Mouse (Mus musculus): ENCODE measurements around the gene Arid1b. TPM values are rescaled to one million over a fixed set of nuclear protein-coding genes. Genes with fewer than 3 reads are reported as not detected.

The Arid1b gene
- polyA plus RNA-seq (2015; fragmentation: Nextera tagmentation; extraction: Ambion mirVana), result 12.5 and 13.5 TPM in 2 replicates

- H3K4me2 ChIP-seq, result peak within 1 kb of the TSS; percentile 74
- H3K27ac ChIP-seq (replicated peaks), result peak within 1 kb of the TSS; percentile 100
- H3K4me1 ChIP-seq, result peaks cover 17% of the 10 kb centered on the region
- no peaks in the 10 kb centered on the region for H3K36me3 ChIP-seq
- H3K9ac ChIP-seq (replicated peaks), result peak within 1 kb of the TSS; percentile 98
- no peaks in the 10 kb centered on the region for H3K9me3 ChIP-seq (replicated peaks)
- peak within 1 kb of the TSS; percentile 82 for H3K4me3 ChIP-seq (replicated peaks)
- under 1% methylated on average over 55 of the region's 58 CpGs for whole genome bisulfite sequencing
- peak; percentile 78 for ATAC-seq (ENCODE audit: low FRiP score)
- H3K27me3 ChIP-seq (replicated peaks), result no peaks in the 10 kb centered on the region
These were observed at the start of gene Arid1b for GRCm38 (mm10) chr17:4993840-4994503. Arid1b (plus strand) TSS chr17:4994332.

GRCm38 (mm10) chr17:4945311-4945751 is 48.8 kb upstream of the Arid1b start:
- Histone ChIP-seq H3K4me1 (peaks cover 19% of the 10 kb centered on the region), H3K4me3 (replicated peaks) (no peak overlapping the region), H3K9ac (replicated peaks) (no peak overlapping the region), H3K36me3 (no peaks in the 10 kb centered on the region), H3K27ac (replicated peaks) (peak overlapping the region; percentile 30; the same call in 1 of the 2 replicates), H3K9me3 (replicated peaks) (no peaks in the 10 kb centered on the region), H3K4me2 (no peak overlapping the region), H3K27me3 (replicated peaks) (no peaks in the 10 kb centered on the region)
- 47% methylated on average over 6 of the region's 6 CpGs for WGBS
- ATAC-seq (ENCODE audit: low FRiP score), result no peak

GRCm38 (mm10) chr17:4945871-4946331 is 48.2 kb upstream of the Arid1b start:
- 23% methylated on average over 11 of the region's 11 CpGs for WGBS

GRCm38 (mm10) chr17:4946421-4946974 is 47.6 kb upstream of the Arid1b start:
- no peak overlapping the region for H3K9ac ChIP-seq (replicated peaks)
- 19% methylated on average over 11 of the region's 12 CpGs for WGBS
- no peak; the same call in 1 of the 2 replicates for ATAC-seq (ENCODE audit: low FRiP score)

More at GRCm38 (mm10) chr17:4945871-4946331, 48.2 kb upstream of the Arid1b start:
- Histone ChIP-seq H3K4me1 (peaks cover 14% of the 10 kb centered on the region), H3K36me3 (no peaks in the 10 kb centered on the region), H3K27me3 (replicated peaks) (no peaks in the 10 kb centered on the region), H3K4me2 (peak overlapping the region; percentile 19), H3K9ac (replicated peaks) (no peak overlapping the region), H3K4me3 (replicated peaks) (no peak overlapping the region), H3K27ac (replicated peaks) (peak overlapping the region; percentile 30; the same call in 1 of the 2 replicates), H3K9me3 (replicated peaks) (no peaks in the 10 kb centered on the region)
- ATAC-seq (ENCODE audit: low FRiP score), result no peak

GRCm38 (mm10) chr17:4947013-4947412 is 47.1 kb upstream of the Arid1b start:
- H3K9me3 ChIP-seq (replicated peaks), result no peaks in the 10 kb centered on the region
- no peaks in the 10 kb centered on the region for H3K36me3 ChIP-seq
- H3K27ac ChIP-seq (replicated peaks), result no peak overlapping the region
- H3K27me3 ChIP-seq (replicated peaks), result no peaks in the 10 kb centered on the region
- peaks cover 13% of the 10 kb centered on the region for H3K4me1 ChIP-seq
- no peak overlapping the region for H3K9ac ChIP-seq (replicated peaks)
- no peak overlapping the region for H3K4me3 ChIP-seq (replicated peaks)
- ATAC-seq (ENCODE audit: low FRiP score), result no peak
- no peak overlapping the region for H3K4me2 ChIP-seq
- 48% methylated on average over 3 of the region's 3 CpGs for WGBS

More at GRCm38 (mm10) chr17:4946421-4946974, 47.6 kb upstream of the Arid1b start:
- Histone ChIP-seq H3K4me2 (peak overlapping the region; percentile 37), H3K4me3 (replicated peaks) (no peak overlapping the region), H3K27me3 (replicated peaks) (no peaks in the 10 kb centered on the region), H3K9me3 (replicated peaks) (no peaks in the 10 kb centered on the region), H3K4me1 (peaks cover 13% of the 10 kb centered on the region), H3K36me3 (no peaks in the 10 kb centered on the region), H3K27ac (replicated peaks) (no peak overlapping the region)

GRCm38 (mm10) chr17:4947439-4947838 is 46.7 kb upstream of the Arid1b start:
- WGBS, result 70% methylated on average over 2 of the region's 2 CpGs
- Histone ChIP-seq H3K27me3 (replicated peaks) (no peaks in the 10 kb centered on the region), H3K36me3 (no peaks in the 10 kb centered on the region), H3K4me2 (no peak overlapping the region), H3K27ac (replicated peaks) (no peak overlapping the region), H3K4me3 (replicated peaks) (no peak overlapping the region), H3K9ac (replicated peaks) (no peak overlapping the region), H3K4me1 (peaks cover 13% of the 10 kb centered on the region), H3K9me3 (replicated peaks) (no peaks in the 10 kb centered on the region)
- ATAC-seq (ENCODE audit: low FRiP score), result no peak

- H3K9ac ChIP-seq (replicated peaks), result no peak overlapping the region
These were observed 45.6 kb upstream of the Arid1b start for GRCm38 (mm10) chr17:4948501-4948900.

GRCm38 (mm10) chr17:4954431-4954830 is 39.7 kb upstream of the Arid1b start:
- Histone ChIP-seq H3K9me3 (replicated peaks) (no peaks in the 10 kb centered on the region), H3K4me2 (no peak overlapping the region), H3K4me3 (replicated peaks) (no peak overlapping the region), H3K36me3 (no peaks in the 10 kb centered on the region), H3K27me3 (replicated peaks) (no peaks in the 10 kb centered on the region), H3K4me1 (peaks cover 10% of the 10 kb centered on the region; the same call in 1 of the 2 replicates), H3K27ac (replicated peaks) (no peak overlapping the region), H3K9ac (replicated peaks) (no peak overlapping the region)
- WGBS, result 34% methylated on average over 4 of the region's 4 CpGs
- ATAC-seq (ENCODE audit: low FRiP score), result no peak

More at GRCm38 (mm10) chr17:4948501-4948900, 45.6 kb upstream of the Arid1b start:
- no peak overlapping the region for H3K4me3 ChIP-seq (replicated peaks)
- no peaks in the 10 kb centered on the region for H3K36me3 ChIP-seq
- H3K4me2 ChIP-seq, result no peak overlapping the region
- no peak overlapping the region for H3K27ac ChIP-seq (replicated peaks)
- no peaks in the 10 kb centered on the region for H3K27me3 ChIP-seq (replicated peaks)
- WGBS, result 37% methylated on average over 3 of the region's 3 CpGs
- ATAC-seq (ENCODE audit: low FRiP score), result no peak
- peaks cover 13% of the 10 kb centered on the region for H3K4me1 ChIP-seq
- H3K9me3 ChIP-seq (replicated peaks), result no peaks in the 10 kb centered on the region

GRCm38 (mm10) chr17:4964192-4964877 is 29.8 kb upstream of the Arid1b start:
- Histone ChIP-seq H3K4me2 (no peak overlapping the region), H3K27me3 (replicated peaks) (no peaks in the 10 kb centered on the region), H3K9me3 (replicated peaks) (no peaks in the 10 kb centered on the region), H3K4me3 (replicated peaks) (no peak overlapping the region), H3K36me3 (no peaks in the 10 kb centered on the region), H3K27ac (replicated peaks) (no peak overlapping the region), H3K9ac (replicated peaks) (no peak overlapping the region), H3K4me1 (no peaks in the 10 kb centered on the region)
- 73% methylated on average over 10 of the region's 10 CpGs for WGBS
- ATAC-seq (ENCODE audit: low FRiP score), result no peak

- Histone ChIP-seq H3K4me2 (no peak overlapping the region), H3K4me3 (replicated peaks) (no peak overlapping the region), H3K4me1 (no peaks in the 10 kb centered on the region), H3K27ac (replicated peaks) (no peak overlapping the region), H3K9ac (replicated peaks) (no peak overlapping the region), H3K27me3 (replicated peaks) (no peaks in the 10 kb centered on the region), H3K36me3 (no peaks in the 10 kb centered on the region), H3K9me3 (replicated peaks) (no peaks in the 10 kb centered on the region)
- ATAC-seq (ENCODE audit: low FRiP score), result no peak
- WGBS, result 45% methylated on average over 4 of the region's 4 CpGs
These were observed 26.9 kb upstream of the Arid1b start for GRCm38 (mm10) chr17:4967201-4967600.

GRCm38 (mm10) chr17:4968035-4968434 is 26.1 kb upstream of the Arid1b start:
- WGBS, result 96% methylated on average over 3 of the region's 3 CpGs

More at GRCm38 (mm10) chr17:4968035-4968434, 26.1 kb upstream of the Arid1b start:
- Histone ChIP-seq H3K4me3 (replicated peaks) (no peak overlapping the region), H3K27ac (replicated peaks) (no peak overlapping the region), H3K4me2 (no peak overlapping the region), H3K9me3 (replicated peaks) (no peaks in the 10 kb centered on the region), H3K4me1 (no peaks in the 10 kb centered on the region), H3K9ac (replicated peaks) (no peak overlapping the region), H3K27me3 (replicated peaks) (no peaks in the 10 kb centered on the region), H3K36me3 (no peaks in the 10 kb centered on the region)
- no peak for ATAC-seq (ENCODE audit: low FRiP score)

Data from neural tube, embryonic 15.5 days (tissue).